Mouse (Mus musculus) cerebellum, adult 8-10 months (tissue): ENCODE results near the gene Osbpl6.
A peak's percentile ranks its signal among the peaks of the same experiment; 100 is the strongest.
"Not testable (repeated sequence)": the region's sequence is repeated elsewhere in the genome, so short reads cannot be mapped to it uniquely, and the experiment has no call there.

Experiments
- DNase-seq: peaks from one replicate; pipeline ENCODE4 v3.0.0; 2022

Osbpl6 gene

GRCm38 (mm10) chr2:76585090-76585489, 178.8 kb downstream of the Osbpl6 start:
- DNase-seq: no peak

- no peak for DNase-seq
These were observed 180.6 kb downstream of the Osbpl6 start for GRCm38 (mm10) chr2:76586906-76587305.

- no peak for DNase-seq
These were observed 183.9 kb downstream of the Osbpl6 start for GRCm38 (mm10) chr2:76590221-76590620.

GRCm38 (mm10) chr2:76592401-76592924, 186.2 kb downstream of the Osbpl6 start:
- DNase-seq: no peak

- DNase-seq: no peak
These were observed 191.2 kb downstream of the Osbpl6 start for GRCm38 (mm10) chr2:76597521-76597920.

- DNase-seq: no peak
These were observed 192.9 kb downstream of the Osbpl6 start for GRCm38 (mm10) chr2:76599214-76599613.

- DNase-seq: no peak
These were observed 195.9 kb downstream of the Osbpl6 start for GRCm38 (mm10) chr2:76602256-76602655.

GRCm38 (mm10) chr2:76606704-76607103, 200.4 kb downstream of the Osbpl6 start:
- DNase-seq: no peak

- DNase-seq: no peak
These were observed 204.2 kb downstream of the Osbpl6 start for GRCm38 (mm10) chr2:76610326-76611104.

GRCm38 (mm10) chr2:76611996-76612395, 205.7 kb downstream of the Osbpl6 start:
- no peak for DNase-seq

GRCm38 (mm10) chr2:76618078-76618477, 211.8 kb downstream of the Osbpl6 start:
- peak; percentile 36 for DNase-seq

- no peak for DNase-seq
These were observed 213.9 kb downstream of the Osbpl6 start for GRCm38 (mm10) chr2:76620188-76620587.

- DNase-seq: no peak
These were observed 215.4 kb downstream of the Osbpl6 start for GRCm38 (mm10) chr2:76621724-76622123.

- DNase-seq: not testable (repeated sequence)
These were observed 216.0 kb downstream of the Osbpl6 start for GRCm38 (mm10) chr2:76622316-76622715.

- no peak for DNase-seq
These were observed 224.0 kb downstream of the Osbpl6 start for GRCm38 (mm10) chr2:76630293-76630692.

- no peak for DNase-seq
These were observed 225.3 kb downstream of the Osbpl6 start for GRCm38 (mm10) chr2:76631600-76631999.

GRCm38 (mm10) chr2:76639637-76640036, 233.3 kb downstream of the Osbpl6 start:
- DNase-seq: no peak

- DNase-seq: no peak
These were observed 237.5 kb downstream of the Osbpl6 start for GRCm38 (mm10) chr2:76643801-76644200.

GRCm38 (mm10) chr2:76647441-76647869, 241.1 kb downstream of the Osbpl6 start:
- DNase-seq: peak; percentile 34

- DNase-seq: peak; percentile 99
These were observed 241.7 kb downstream of the Osbpl6 start, which contains the start of the genes Prkra and Pjvk for GRCm38 (mm10) chr2:76647883-76648570. Gene Prkra, minus strand, starts transcription at chr2:76648015. Gene Pjvk, plus strand, starts transcription at chr2:76648476.

- DNase-seq: peak; percentile 36
These were observed 242.4 kb downstream of the Osbpl6 start for GRCm38 (mm10) chr2:76648666-76649141.
